Mouse (Mus musculus) heart, postnatal 10 days (tissue): ENCODE data around the gene Plch2. TPM values are rescaled to one million over a fixed set of nuclear protein-coding genes. Genes with fewer than 3 reads are reported as not detected.

Experiments
- DNase-seq, 2 experiments: peaks; one replicate each; pipeline ENCODE4 v3.0.0; 2021
- intact Hi-C: fragments of 180-260 bp; cut with DNase I; formaldehyde crosslinking; loops from one replicate; pipeline ENCODE4 v1.15.1; 2025
- total RNA-seq, 2 experiments: library from RNA; stranded (reverse); gene quantifications; 2 replicates each; pipeline ENCODE4 v1.2.3; 2021

The Plch2 gene
- total RNA-seq, 2 experiments from 2014 or later = not detected

DNA sequence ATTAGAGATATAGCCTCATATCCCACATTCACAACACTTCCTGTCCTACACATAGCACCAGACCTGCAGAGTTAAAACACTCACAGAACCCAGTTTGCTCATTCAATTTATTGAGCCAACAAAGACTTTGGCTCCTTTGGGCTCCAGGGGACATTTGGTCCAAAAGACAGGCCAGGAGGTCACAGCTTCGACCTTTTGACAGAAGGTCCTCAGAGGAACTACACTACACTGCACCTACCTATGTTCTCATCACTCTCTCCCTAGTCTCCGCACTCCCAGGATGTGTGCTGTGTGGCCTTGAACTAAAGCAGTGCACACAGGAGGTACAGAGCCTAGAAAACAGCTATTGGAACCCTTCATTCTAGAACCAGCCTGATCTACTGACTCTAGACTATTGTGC lies 19.2 kb upstream of the Plch2 start:
- DNase-seq = no peak
- intact Hi-C loops = no loop called here

GRCm38 (mm10) chr4:155075137-155075536 lies 18.6 kb upstream of the Plch2 start:
- intact Hi-C loops = no loop called here

DNA sequence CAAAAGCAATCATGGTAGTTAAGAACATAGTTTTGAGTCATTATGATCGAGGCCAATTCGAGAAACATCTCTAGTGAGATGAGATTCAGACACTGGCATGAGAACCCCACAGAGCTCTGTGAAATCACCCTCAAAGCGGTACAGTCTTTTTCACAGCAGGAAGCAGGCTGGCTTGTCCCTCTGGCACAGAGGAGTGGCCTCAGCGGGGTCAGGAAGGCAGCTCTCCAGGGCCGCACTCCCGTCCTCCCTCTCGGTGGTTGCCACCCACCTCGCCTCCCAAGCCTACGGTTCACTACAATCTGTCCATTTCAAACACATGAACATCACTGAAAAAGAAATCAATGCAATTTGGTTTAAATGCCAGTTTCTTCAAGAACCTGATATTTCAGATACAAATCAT lies 17.8 kb upstream of the Plch2 start:
- no peak for DNase-seq
- intact Hi-C loops = no loop called here

More at GRCm38 (mm10) chr4:155075137-155075536, 18.6 kb upstream of the Plch2 start:
- DNase-seq = no peak

GRCm38 (mm10) chr4:155070921-155071320 lies 14.3 kb upstream of the Plch2 start:
- intact Hi-C loops = no loop called here
- peak; percentile 28 to 48 for DNase-seq

- DNase-seq = no peak
- intact Hi-C loops = no loop called here
These were observed 13.6 kb upstream of the Plch2 start for GRCm38 (mm10) chr4:155070199-155070598.

GRCm38 (mm10) chr4:155069191-155069590 lies 12.6 kb upstream of the Plch2 start:
- DNase-seq = peak in 1 of 2 experiments; percentile 30
- intact Hi-C loops = loop anchor here (5.0 kb wide), 1 partner anchor 102 kb away; no protein-coding TSS in a partner anchor

DNA sequence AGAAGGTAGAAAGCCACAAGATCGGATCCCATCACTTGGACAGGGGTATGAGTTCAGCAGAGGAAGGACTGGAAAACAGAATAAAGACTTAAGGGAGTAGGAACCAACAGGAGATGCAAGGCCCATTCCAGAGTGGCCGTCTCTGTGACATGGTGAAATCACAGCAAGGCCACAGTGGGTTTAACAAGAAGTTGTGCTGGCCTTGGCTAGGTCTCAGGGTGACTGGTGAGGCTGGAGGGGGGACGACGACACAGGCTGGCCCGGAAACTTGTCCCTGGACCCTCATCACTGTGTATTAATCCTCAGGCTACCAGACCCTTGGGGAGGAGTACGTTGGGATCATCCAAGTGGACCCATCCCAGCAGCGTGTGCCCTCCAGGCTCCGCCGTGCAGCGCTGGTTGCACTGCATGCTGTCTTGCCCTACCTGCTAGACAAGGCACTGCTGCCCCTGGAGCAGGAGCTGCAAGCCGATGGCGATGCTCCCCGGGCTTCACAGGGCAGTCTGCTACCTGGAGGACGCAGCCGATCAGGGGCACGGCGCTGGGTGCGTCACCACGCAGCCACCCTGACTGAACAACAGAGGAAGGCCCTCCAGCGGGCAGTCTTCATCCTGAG lies 11.9 kb upstream of the Plch2 start:
- no peak for DNase-seq
- intact Hi-C loops = loop anchor here (5.0 kb wide), 1 partner anchor 101 kb away; no protein-coding TSS in a partner anchor

- DNase-seq = peak; percentile 97 to 98
- intact Hi-C loops = loop anchor here (1.0 to 5.0 kb wide), 3 partner anchors 86 to 189 kb away; no protein-coding TSS in a partner anchor
These were observed 10.4 kb upstream of the Plch2 start, which contains the start of gene Pex10 for GRCm38 (mm10) chr4:155066834-155067522. Gene Pex10 (plus strand): TSS chr4:155067016.

DNA sequence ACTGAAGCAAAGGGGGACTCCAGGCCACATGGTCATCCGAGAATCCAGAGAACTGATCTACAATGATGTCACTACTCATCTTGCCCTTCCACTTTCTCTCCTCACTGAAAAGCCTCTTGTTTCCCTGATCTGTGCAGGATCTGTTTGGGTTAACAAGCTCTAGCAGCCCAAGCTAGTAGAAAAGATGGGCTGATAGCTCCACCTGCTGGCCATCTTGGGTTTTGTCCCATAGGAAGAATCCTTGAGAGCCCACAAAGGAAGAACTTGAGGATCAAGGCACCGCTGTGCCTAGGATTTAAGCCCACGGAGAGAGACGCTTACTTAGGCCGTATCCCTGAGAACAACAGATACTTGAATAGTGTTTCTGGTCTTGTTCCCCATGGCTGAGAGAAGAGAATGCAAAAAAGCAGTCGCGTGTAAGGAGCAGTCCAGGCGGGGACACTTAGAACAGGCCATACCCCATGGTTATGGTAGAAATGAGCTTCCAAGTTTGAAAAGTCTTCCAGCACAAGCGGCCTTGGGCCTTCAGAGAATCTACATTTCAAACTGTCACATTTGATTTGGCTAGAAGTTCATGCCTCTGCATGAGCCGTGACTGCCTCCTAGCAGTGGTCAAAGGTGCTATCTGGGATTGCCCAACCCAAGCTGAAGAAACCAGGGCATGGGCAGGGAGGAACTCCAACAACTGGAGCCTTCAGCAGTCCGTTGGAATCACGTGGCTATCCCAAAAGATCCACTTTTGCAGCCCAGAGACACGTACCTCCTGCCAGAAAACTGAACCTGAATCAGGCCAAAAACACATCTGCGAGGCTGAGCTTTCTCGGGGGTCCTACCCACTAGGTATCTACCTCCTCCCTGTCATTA lies 9.6 kb upstream of the Plch2 start:
- intact Hi-C loops = loop anchor here (1.0 to 5.0 kb wide), 3 partner anchors 85 to 188 kb away; no protein-coding TSS in a partner anchor
- peak; percentile 92 to 93 for DNase-seq

GRCm38 (mm10) chr4:155064474-155064873 lies 7.9 kb upstream of the Plch2 start:
- DNase-seq = no peak
- intact Hi-C loops = loop anchor here (1.0 kb wide), 1 partner anchor 120 kb away; no protein-coding TSS in a partner anchor

GRCm38 (mm10) chr4:155063895-155064294 lies 7.3 kb upstream of the Plch2 start:
- DNase-seq = no peak
- intact Hi-C loops = loop anchor here (1.0 kb wide), 1 partner anchor 120 kb away; no protein-coding TSS in a partner anchor

DNA sequence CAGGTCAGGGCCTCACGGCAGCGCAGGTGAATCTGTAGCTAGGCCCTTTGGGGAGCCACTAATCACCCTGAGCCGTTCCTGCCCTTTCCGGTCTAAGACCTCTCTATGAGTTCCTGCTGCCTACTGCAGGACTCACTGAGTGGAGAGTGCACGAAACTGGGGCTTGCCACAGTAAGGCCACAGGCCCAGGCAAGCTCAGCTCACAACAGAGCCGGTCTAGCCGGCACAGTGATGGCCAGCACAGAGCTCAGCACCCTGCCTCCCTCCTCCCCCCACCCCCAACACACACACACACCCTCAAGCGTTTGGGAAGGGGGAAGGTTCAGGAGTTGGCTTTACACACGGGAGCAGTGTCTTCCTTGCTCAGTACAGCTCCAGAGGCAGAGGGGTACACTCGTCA lies 1.7 kb upstream of the Plch2 start:
- intact Hi-C loops = no loop called here
- DNase-seq = no peak

GRCm38 (mm10) chr4:155050116-155050515 lies 6.5 kb downstream of the Plch2 start:
- intact Hi-C loops = no loop called here
- DNase-seq = no peak

GRCm38 (mm10) chr4:155046636-155047035 lies 9.9 kb downstream of the Plch2 start:
- intact Hi-C loops = no loop called here
- DNase-seq = no peak

DNA sequence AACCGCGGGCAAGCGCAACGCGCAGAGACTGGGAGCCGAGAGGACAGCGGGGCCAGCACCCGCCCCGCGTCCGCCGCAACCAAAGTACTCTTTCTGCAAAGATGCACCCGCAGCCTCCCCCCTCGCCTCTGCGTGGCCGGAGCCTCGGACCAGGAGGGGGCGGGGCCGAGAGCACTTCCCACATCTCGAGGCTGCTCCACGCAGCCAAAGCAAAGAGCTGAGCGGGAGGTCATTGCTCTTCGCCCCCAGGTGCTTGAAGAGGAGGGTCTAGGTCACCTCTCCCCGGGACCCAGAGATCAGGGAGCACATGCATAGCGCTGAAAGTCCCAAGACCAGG lies 13.3 kb downstream of the Plch2 start:
- intact Hi-C loops = no loop called here
- no peak for DNase-seq

- intact Hi-C loops = no loop called here
- DNase-seq = no peak
These were observed 13.8 kb downstream of the Plch2 start for GRCm38 (mm10) chr4:155042606-155043288.

GRCm38 (mm10) chr4:155040696-155041095 lies 15.9 kb downstream of the Plch2 start:
- intact Hi-C loops = no loop called here
- no peak for DNase-seq

DNA sequence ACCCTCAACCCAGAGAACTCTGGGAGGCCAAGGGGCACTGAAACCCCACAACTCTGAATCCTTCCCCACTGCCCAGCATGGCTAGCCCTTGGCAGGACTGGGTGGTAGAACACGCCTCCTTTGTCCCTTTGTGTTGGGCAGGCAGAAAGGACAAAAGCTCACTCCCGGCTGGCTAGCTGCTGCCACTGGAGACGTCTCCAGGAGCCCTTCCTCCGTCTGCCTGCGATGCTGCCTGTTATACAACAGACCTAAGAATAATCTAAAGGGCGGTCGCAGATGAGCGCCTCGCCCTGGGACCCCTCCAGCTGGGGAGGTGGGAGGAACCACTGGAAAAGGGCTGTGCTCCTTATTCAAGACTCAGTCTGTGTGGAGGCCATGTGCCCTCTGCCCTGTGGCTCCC lies 16.4 kb downstream of the Plch2 start:
- no peak for DNase-seq
- intact Hi-C loops = no loop called here

GRCm38 (mm10) chr4:155034787-155035186 lies 21.8 kb downstream of the Plch2 start:
- DNase-seq = no peak
- intact Hi-C loops = no loop called here

DNA sequence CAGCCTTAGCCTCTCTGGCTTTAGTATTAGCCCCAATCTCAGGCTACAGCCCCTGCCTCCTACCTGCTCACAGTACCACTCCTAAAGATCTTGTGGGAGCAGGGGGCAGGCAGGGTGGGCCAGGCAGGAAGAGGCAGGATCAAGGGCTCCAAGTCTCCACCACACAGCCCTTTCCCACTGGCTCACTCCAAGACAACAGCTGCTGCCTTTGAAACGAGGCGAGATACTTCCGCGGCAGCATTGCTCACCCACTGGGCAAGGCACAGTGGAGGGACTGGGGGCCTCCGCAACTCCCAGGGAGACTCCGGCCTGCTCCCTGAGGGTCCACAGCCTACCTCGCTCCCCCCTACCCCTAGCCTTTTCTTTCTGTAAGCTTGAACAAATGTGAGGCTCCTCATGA lies 22.4 kb downstream of the Plch2 start:
- no peak for DNase-seq
- intact Hi-C loops = no loop called here

GRCm38 (mm10) chr4:155033115-155033514 lies 23.5 kb downstream of the Plch2 start:
- intact Hi-C loops = no loop called here
- DNase-seq = no peak
